Mouse (Mus musculus) G1E (cell line): ENCODE results near the gene 6030468B19Rik. TPM values are rescaled to one million over a fixed set of nuclear protein-coding genes. Genes with fewer than 3 reads are reported as not detected.

Source experiments
- ATAC-seq: 2 replicates; pipeline ENCODE4 v1.8.0; 2016; ENCODE audit warnings: mild to moderate bottlenecking; ENCODE audit not compliant: insufficient number of reproducible peaks, poor library complexity, low FRiP score, severe bottlenecking; ENCODE audit errors: extremely low read depth
- DNase-seq: peaks from one replicate; pipeline ENCODE4 v3.0.0; 2012; ENCODE audit warnings: low spot score
- H3K27me3 ChIP-seq: 2 replicates; pipeline ENCODE4 v1.6.1; 2012; ENCODE audit warnings: mild to moderate bottlenecking, low read length, inconsistent platforms; ENCODE audit not compliant: insufficient read depth
- H3K36me3 ChIP-seq: replicated peaks from 2 replicates; pipeline ENCODE3; 2012; ENCODE audit warnings: mild to moderate bottlenecking, inconsistent platforms
- H3K4me1 ChIP-seq: 2 replicates; pipeline ENCODE4 v1.6.1; 2012; ENCODE audit warnings: low read depth, low read length, inconsistent platforms, mixed read lengths; ENCODE audit not compliant: insufficient read depth
- H3K4me3 ChIP-seq: 2 replicates; pipeline ENCODE4 v1.5.1; 2012; ENCODE audit warnings: low read depth, mild to moderate bottlenecking, inconsistent platforms, low read length, moderate library complexity, mixed read lengths
- H3K9me3 ChIP-seq: replicated peaks from 2 replicates; pipeline ENCODE4 v1.6.1; 2012; ENCODE audit warnings: inconsistent platforms
- CTCF ChIP-seq: IDR thresholded peaks from 2 replicates; pipeline ENCODE4 v1.5.1; 2012; ENCODE audit warnings: low read depth, low read length, inconsistent platforms, mixed read lengths
- GATA1 ChIP-seq: IDR thresholded peaks from 2 replicates; pipeline ENCODE4 v1.6.1; 2012; ENCODE audit warnings: borderline replicate concordance, low read length, inconsistent platforms, mixed read lengths
- GATA2 ChIP-seq: IDR thresholded peaks from 2 replicates; pipeline ENCODE4 v1.6.1; 2012; ENCODE audit warnings: low read depth, low read length, inconsistent platforms, borderline replicate concordance
- POLR2AphosphoS5 ChIP-seq: IDR thresholded peaks from 2 replicates; pipeline ENCODE4 v1.6.1; 2012; ENCODE audit warnings: low read depth, low read length, inconsistent platforms; ENCODE audit not compliant: insufficient replicate concordance
- TAL1 ChIP-seq: conservative IDR thresholded peaks from 2 replicates; pipeline ENCODE4 v1.6.1; 2012; ENCODE audit warnings: low read depth, low read length, inconsistent platforms, mixed read lengths
- polyA plus RNA-seq: library from polyadenylated mRNA; stranded (reverse); fragments of >175 nt; gene quantifications from 2 replicates; pipeline ENCODE4 v1.2.3, GENCODE M21; 2012
- total RNA-seq, 2 experiments: library from RNA; stranded (forward) in 1 of 2; stranded (reverse) in 1 of 2; fragments of 200-1000 nt in 1 of 2; fragments of >200 nt in 1 of 2; fragmentation: Nextera tagmentation in 1 of 2; gene quantifications; 2 replicates each; pipeline ENCODE4 v1.2.3; 2014 to 2017

The 6030468B19Rik gene
- total and polyA plus RNA-seq, 3 experiments: 3.3 to 20.9 (median 10.3) TPM

DNA sequence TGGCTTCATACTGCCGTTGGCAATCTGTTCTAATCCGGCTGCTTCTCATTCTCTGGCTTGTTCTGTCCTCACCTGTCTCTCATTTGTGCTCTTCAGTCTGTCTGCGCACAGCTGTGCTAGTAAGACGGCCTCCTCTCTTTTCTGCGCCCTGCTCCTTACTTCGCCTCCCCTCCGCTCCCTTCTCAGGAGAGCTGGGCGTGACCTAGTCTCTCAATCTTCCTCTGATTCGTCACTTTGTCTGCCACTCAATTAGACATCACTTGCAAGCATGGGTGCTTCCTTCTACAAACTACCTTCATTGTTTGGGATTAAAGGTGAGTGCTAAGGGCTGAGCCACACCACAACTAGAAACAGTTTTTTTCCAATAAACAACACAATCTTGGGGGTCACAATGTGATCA lies 56.8 kb downstream of the 6030468B19Rik start:
- DNase-seq: no peak

DNA sequence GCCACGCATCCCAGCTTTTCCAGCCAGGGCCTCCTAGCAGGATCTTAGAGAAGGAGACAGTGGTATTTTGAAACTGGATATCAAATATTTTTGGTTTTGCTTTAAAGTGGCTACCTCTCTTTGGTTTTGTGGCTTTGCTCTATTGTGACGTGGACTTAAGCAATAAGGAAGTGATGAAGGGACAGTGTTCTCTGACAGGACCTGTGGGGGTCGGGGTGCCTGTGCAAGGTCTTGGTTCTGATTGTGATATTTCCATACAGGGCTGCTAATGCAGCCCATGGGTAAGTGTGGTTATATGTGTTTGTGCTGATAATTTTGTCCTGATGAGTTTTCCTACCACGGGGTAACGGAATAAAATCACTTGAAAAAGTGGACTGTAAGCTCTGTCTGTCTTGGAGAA lies 57.9 kb downstream of the 6030468B19Rik start:
- H3K4me1 ChIP-seq: peaks cover 31% of the 10 kb centered on the region

More for the DNA sequence above, 56.8 kb downstream of the 6030468B19Rik start:
- Histone ChIP-seq H3K9me3 (peaks cover 7% of the 10 kb centered on the region), H3K27me3 (no peaks in the 10 kb centered on the region), H3K4me3 (no peak overlapping the region), H3K4me1 (peaks cover 34% of the 10 kb centered on the region), H3K36me3 (peaks cover 81% of the 10 kb centered on the region)
- no peak for TF ChIP-seq CTCF
- TF ChIP-seq POLR2AphosphoS5: no peak
- no peak for TF ChIP-seq TAL1
- TF ChIP-seq GATA1: no peak
- no peak for TF ChIP-seq GATA2
- ATAC-seq: no peak

DNA sequence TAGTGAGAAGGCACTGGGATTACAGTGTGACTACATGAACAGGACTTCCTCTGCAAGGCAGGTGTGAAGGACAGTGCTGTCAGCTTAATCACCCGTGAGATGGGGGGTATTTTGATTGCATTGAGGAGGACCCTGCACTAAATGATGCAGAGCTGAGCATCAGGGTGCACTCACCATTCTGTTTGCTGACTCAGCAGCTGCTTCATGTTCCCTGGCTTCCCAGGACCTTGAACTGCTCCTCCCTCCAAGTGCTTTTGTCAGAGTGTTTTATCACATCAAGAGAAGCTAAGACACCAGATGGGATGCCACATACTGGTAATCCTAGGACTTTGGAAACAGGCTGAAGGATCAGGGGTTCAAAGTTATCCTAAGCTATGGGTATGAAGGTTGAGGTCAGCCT lies 58.5 kb downstream of the 6030468B19Rik start:
- Histone ChIP-seq H3K4me1 (peaks cover 26% of the 10 kb centered on the region), H3K27me3 (peaks cover 10% of the 10 kb centered on the region), H3K36me3 (peaks cover 75% of the 10 kb centered on the region), H3K9me3 (peaks cover 7% of the 10 kb centered on the region), H3K4me3 (no peak overlapping the region)
- ATAC-seq: no peak
- no peak for TF ChIP-seq GATA2
- DNase-seq: no peak

More for the DNA sequence above, 57.9 kb downstream of the 6030468B19Rik start:
- H3K4me3 ChIP-seq: no peak overlapping the region
- peaks cover 4% of the 10 kb centered on the region; the same call in 1 of the 2 replicates for H3K27me3 ChIP-seq
- peaks cover 7% of the 10 kb centered on the region for H3K9me3 ChIP-seq
- peaks cover 79% of the 10 kb centered on the region for H3K36me3 ChIP-seq
- no peak for ATAC-seq
- DNase-seq: no peak
- no peak for TF ChIP-seq CTCF
- TF ChIP-seq POLR2AphosphoS5: no peak
- no peak for TF ChIP-seq GATA1
- TF ChIP-seq GATA2: no peak
- no peak for TF ChIP-seq TAL1

Other genes with a start within 250 kb of the 6030468B19Rik start
- gene Tnrc6c, start 143.4 kb upstream of the 6030468B19Rik start, total RNA-seq (2014; fragmentation: Nextera tagmentation): 40.5 and 47.5 TPM in 2 replicates
- gene Tnrc6c, start 143.4 kb upstream of the 6030468B19Rik start, total RNA-seq (2017): 18.4 and 19.2 TPM in 2 replicates
- gene Tnrc6c, start 143.4 kb upstream of the 6030468B19Rik start, polyA plus RNA-seq: 19.1 and 21.5 TPM in 2 replicates
- gene Tmc8, start 15.6 kb upstream of the 6030468B19Rik start, total RNA-seq (2014; fragmentation: Nextera tagmentation): 8.5 and 43.8 TPM in 2 replicates
- gene Tmc8, start 15.6 kb upstream of the 6030468B19Rik start, total RNA-seq (2017): 3.4 and 4.6 TPM in 2 replicates
- gene Tmc8, start 15.6 kb upstream of the 6030468B19Rik start, polyA plus RNA-seq: 18.5 and 26.9 TPM in 2 replicates
- gene Tmc6, start 15.5 kb upstream of the 6030468B19Rik start, total RNA-seq (2014; fragmentation: Nextera tagmentation): 16.5 and 27.3 TPM in 2 replicates
- gene Tmc6, start 15.5 kb upstream of the 6030468B19Rik start, total RNA-seq (2017): 9.6 and 12.2 TPM in 2 replicates
- 25.3 and 32.3 TPM in 2 replicates for gene Tmc6, start 15.5 kb upstream of the 6030468B19Rik start, polyA plus RNA-seq
- gene Gm20708, start 12.0 kb downstream of the 6030468B19Rik start, total RNA-seq (2014; fragmentation: Nextera tagmentation): 8.7 TPM in 2 replicates
- 0.29 TPM in 1 of 2 replicates, not detected in the other for gene Gm20708, start 12.0 kb downstream of the 6030468B19Rik start, total RNA-seq (2017)
- gene Gm20708, start 12.0 kb downstream of the 6030468B19Rik start, polyA plus RNA-seq: 0.07 and 0.09 TPM in 2 replicates
- gene Syngr2, start 12.0 kb downstream of the 6030468B19Rik start, total RNA-seq (2014; fragmentation: Nextera tagmentation): 221 and 236 TPM in 2 replicates
- 95.8 and 105 TPM in 2 replicates for gene Syngr2, start 12.0 kb downstream of the 6030468B19Rik start, total RNA-seq (2017)
- gene Syngr2, start 12.0 kb downstream of the 6030468B19Rik start, polyA plus RNA-seq: 189 and 211 TPM in 2 replicates
- 8.1 and 23.0 TPM in 2 replicates for gene Afmid, start 28.3 kb downstream of the 6030468B19Rik start, total RNA-seq (2014; fragmentation: Nextera tagmentation)
- gene Afmid, start 28.3 kb downstream of the 6030468B19Rik start, total RNA-seq (2017): 6.4 and 6.9 TPM in 2 replicates
- 3.5 and 3.7 TPM in 2 replicates for gene Afmid, start 28.3 kb downstream of the 6030468B19Rik start, polyA plus RNA-seq
- gene Tk1, start 28.4 kb downstream of the 6030468B19Rik start, total RNA-seq (2014; fragmentation: Nextera tagmentation): 63.5 and 75.8 TPM in 2 replicates
- 73.2 and 85.0 TPM in 2 replicates for gene Tk1, start 28.4 kb downstream of the 6030468B19Rik start, total RNA-seq (2017)
- gene Tk1, start 28.4 kb downstream of the 6030468B19Rik start, polyA plus RNA-seq: 51.3 and 77.0 TPM in 2 replicates
- gene Birc5, start 51.6 kb downstream of the 6030468B19Rik start, total RNA-seq (2014; fragmentation: Nextera tagmentation): 82.6 and 131 TPM in 2 replicates
- gene Birc5, start 51.6 kb downstream of the 6030468B19Rik start, total RNA-seq (2017): 228 and 241 TPM in 2 replicates
- 149 and 184 TPM in 2 replicates for gene Birc5, start 51.6 kb downstream of the 6030468B19Rik start, polyA plus RNA-seq
- not detected in 2 replicates for gene Tmem235, start 63.1 kb downstream of the 6030468B19Rik start, total RNA-seq (2014; fragmentation: Nextera tagmentation)
- 0.12 TPM in 1 of 2 replicates, not detected in the other for gene Tmem235, start 63.1 kb downstream of the 6030468B19Rik start, total RNA-seq (2017)
- not detected in 2 replicates for gene Tmem235, start 63.1 kb downstream of the 6030468B19Rik start, polyA plus RNA-seq
- not detected in 2 replicates for gene Tha1, start 75.8 kb downstream of the 6030468B19Rik start, total RNA-seq (2014; fragmentation: Nextera tagmentation)
- gene Tha1, start 75.8 kb downstream of the 6030468B19Rik start, total RNA-seq (2017): not detected in 2 replicates
- not detected in 2 replicates for gene Tha1, start 75.8 kb downstream of the 6030468B19Rik start, polyA plus RNA-seq
- 1.3 TPM in 1 of 2 replicates, not detected in the other for gene Socs3, start 172.4 kb downstream of the 6030468B19Rik start, total RNA-seq (2014; fragmentation: Nextera tagmentation)
- gene Socs3, start 172.4 kb downstream of the 6030468B19Rik start, total RNA-seq (2017): 3.8 and 5.6 TPM in 2 replicates
- 2.5 and 2.9 TPM in 2 replicates for gene Socs3, start 172.4 kb downstream of the 6030468B19Rik start, polyA plus RNA-seq
- gene Pgs1, start 188.6 kb downstream of the 6030468B19Rik start, total RNA-seq (2014; fragmentation: Nextera tagmentation): 9.7 and 10.0 TPM in 2 replicates
- gene Pgs1, start 188.6 kb downstream of the 6030468B19Rik start, total RNA-seq (2017): 17.6 and 18.8 TPM in 2 replicates
- 36.9 and 37.6 TPM in 2 replicates for gene Pgs1, start 188.6 kb downstream of the 6030468B19Rik start, polyA plus RNA-seq